Mouse (Mus musculus) ES-E14 (cell line): ENCODE data around the gene Brat1. TPM values are rescaled to one million over a fixed set of nuclear protein-coding genes. Genes with fewer than 3 reads are reported as not detected.

Experiments used
- DNase-seq: peaks from one replicate; pipeline ENCODE4 v3.0.0-alpha.2; 2013; ENCODE audit warnings: low read depth, low spot score
- H3K27ac ChIP-seq: 2 replicates; pipeline ENCODE4 v1.5.1; 2012; ENCODE audit warnings: low read depth, mild to moderate bottlenecking, low read length, moderate library complexity, mixed read lengths; ENCODE audit not compliant: poor library complexity, insufficient read depth, severe bottlenecking
- H3K36me3 ChIP-seq: 2 replicates; pipeline ENCODE4 v1.6.1; 2012; ENCODE audit warnings: mild to moderate bottlenecking, low read length, moderate library complexity, mixed read lengths; ENCODE audit not compliant: control insufficient read depth, poor library complexity, insufficient read depth, severe bottlenecking
- H3K4me1 ChIP-seq, 2 experiments: fragments of 150-350 bp in 1 of 2; sonication (generic) in 1 of 2; 2 replicates each; pipeline ENCODE4 v1.6.1; 2012; ENCODE audit warnings: low read length in 2 of 2, mild to moderate bottlenecking in 1 of 2, mixed read lengths in 1 of 2; ENCODE audit not compliant: control insufficient read depth in 2 of 2, insufficient read depth in 2 of 2, poor library complexity in 1 of 2
- H3K4me3 ChIP-seq, 2 experiments: fragments of 150-350 bp in 1 of 2; sonication (generic) in 1 of 2; 2 replicates each; pipeline ENCODE4 v1.5.1; 2012; ENCODE audit warnings: low read length in 2 of 2, low read depth in 1 of 2, mild to moderate bottlenecking in 1 of 2, mixed read lengths in 1 of 2; ENCODE audit not compliant: insufficient read depth in 1 of 2, poor library complexity in 1 of 2, severe bottlenecking in 1 of 2
- H3K9ac ChIP-seq: 2 replicates; pipeline ENCODE4 v1.6.1; 2012; ENCODE audit warnings: low read depth, mild to moderate bottlenecking, low read length, mixed read lengths; ENCODE audit not compliant: poor library complexity, insufficient read depth, severe bottlenecking
- H3K9me3 ChIP-seq: fragments of 150-350 bp; sonication (generic); 2 replicates; pipeline ENCODE4 v1.6.1; 2012; ENCODE audit warnings: low read depth, mild to moderate bottlenecking, low read length; ENCODE audit not compliant: control insufficient read depth, insufficient read depth
- CHD2 ChIP-seq: IDR thresholded peaks from 2 replicates; pipeline ENCODE4 v1.6.1; 2014; ENCODE audit warnings: mild to moderate bottlenecking, low read depth, low read length, inconsistent platforms
- HCFC1 ChIP-seq: IDR thresholded peaks from 2 replicates; pipeline ENCODE4 v1.6.1; 2012; ENCODE audit warnings: low read length, inconsistent platforms, borderline replicate concordance; ENCODE audit not compliant: insufficient read depth
- MAFK ChIP-seq: IDR thresholded peaks from 2 replicates; pipeline ENCODE4 v1.6.1; 2014; ENCODE audit warnings: mild to moderate bottlenecking, low read depth, low read length, inconsistent platforms; ENCODE audit not compliant: insufficient read depth
- ZC3H11A ChIP-seq: IDR thresholded peaks from 2 replicates; pipeline ENCODE4 v1.6.1; 2012; ENCODE audit warnings: low read depth, mild to moderate bottlenecking, inconsistent platforms, low read length, borderline replicate concordance
- ZNF384 ChIP-seq: IDR thresholded peaks from 2 replicates; pipeline ENCODE4 v1.6.1; 2012; ENCODE audit warnings: low read depth, low read length, inconsistent platforms
- in situ Hi-C, 2 experiments: fragments of 600-800 bp; cut with MboI; formaldehyde crosslinking; loops; one replicate each; pipeline ENCODE4 v1.15.1; 2025; ENCODE audit warnings: low sequenced_read_pairs in 2 of 2, inconsistent platforms in 1 of 2; ENCODE audit not compliant: unreplicated experiment in 2 of 2
- total RNA-seq: library from RNA; depleted of rRNA; stranded (reverse); fragments of 300-350 nt; gene quantifications from 2 replicates; pipeline ENCODE4 v1.2.3, GENCODE M21; 2012; rRNA removed

The Brat1 gene
- total RNA-seq: 19.4 and 21.2 TPM in 2 replicates

DNA sequence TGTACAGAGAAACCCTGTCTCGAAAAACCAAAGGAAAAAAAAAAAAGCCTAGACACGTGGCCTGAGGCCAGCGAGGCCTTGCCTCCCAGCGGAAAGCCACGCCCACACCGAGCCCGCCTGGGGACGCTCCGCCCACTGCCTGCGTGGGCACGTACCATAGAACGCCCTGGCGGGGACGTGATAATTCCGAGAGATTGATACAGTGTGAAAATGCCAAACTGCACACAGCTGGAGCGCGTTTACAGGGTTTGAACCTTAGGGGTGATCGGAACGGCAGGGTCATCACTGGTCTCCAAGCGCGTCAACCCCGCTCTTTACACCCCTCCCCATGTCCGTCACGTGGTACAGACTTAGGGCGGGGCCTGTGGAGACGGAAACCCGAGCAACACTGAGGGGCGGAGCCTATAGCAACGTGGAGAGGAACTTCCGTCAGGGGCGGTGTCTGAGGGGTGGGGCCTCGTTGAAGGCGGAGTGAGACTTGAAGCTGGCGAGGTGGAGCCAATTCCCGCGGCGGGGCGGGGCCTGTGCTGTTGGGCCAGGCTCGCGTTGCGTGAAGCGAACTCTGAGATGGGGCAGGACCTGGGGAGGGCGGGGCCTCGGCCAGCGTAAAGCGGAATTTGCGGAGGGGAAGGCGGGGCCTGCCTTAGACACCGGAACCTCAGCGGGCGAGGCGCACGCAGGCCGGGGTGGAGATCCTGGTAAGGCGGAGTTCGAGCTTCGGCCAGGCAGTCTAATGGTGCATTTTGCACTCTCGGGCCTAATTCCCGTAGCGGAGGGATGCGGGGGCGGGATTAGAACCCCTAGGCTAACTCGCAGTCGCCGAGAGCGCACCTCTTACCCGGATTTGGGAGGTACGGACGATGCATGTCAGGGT lies at the start of gene Brat1:
Gene Brat1 (plus strand): TSS at position 634 of the 874 bp plus-strand sequence.
- Histone ChIP-seq H3K4me1 (peaks cover 0 to 8% of the 10 kb centered on the region in 2 experiments; a peak in 3 of 4 replicates), H3K27ac (peak within 1 kb of the TSS; percentile 96), H3K9me3 (no peaks in the 10 kb centered on the region), H3K36me3 (peaks cover 4% of the 10 kb centered on the region; the same call in 1 of the 2 replicates), H3K4me3 (peak within 1 kb of the TSS; percentile 81 to 86), H3K9ac (peak within 1 kb of the TSS; percentile 95)
- DNase-seq: peak; percentile 100
- in situ Hi-C loops: no loop called here
- TF ChIP-seq ZNF384: peak; percentile 95
- TF ChIP-seq ZC3H11A: 0 out of 2 replicates have a peak, but pooled peaks have one; percentile 25
- no peak for TF ChIP-seq CHD2
- TF ChIP-seq HCFC1: no peak; the same call in 1 of the 2 replicates
- TF ChIP-seq MAFK: no peak

DNA sequence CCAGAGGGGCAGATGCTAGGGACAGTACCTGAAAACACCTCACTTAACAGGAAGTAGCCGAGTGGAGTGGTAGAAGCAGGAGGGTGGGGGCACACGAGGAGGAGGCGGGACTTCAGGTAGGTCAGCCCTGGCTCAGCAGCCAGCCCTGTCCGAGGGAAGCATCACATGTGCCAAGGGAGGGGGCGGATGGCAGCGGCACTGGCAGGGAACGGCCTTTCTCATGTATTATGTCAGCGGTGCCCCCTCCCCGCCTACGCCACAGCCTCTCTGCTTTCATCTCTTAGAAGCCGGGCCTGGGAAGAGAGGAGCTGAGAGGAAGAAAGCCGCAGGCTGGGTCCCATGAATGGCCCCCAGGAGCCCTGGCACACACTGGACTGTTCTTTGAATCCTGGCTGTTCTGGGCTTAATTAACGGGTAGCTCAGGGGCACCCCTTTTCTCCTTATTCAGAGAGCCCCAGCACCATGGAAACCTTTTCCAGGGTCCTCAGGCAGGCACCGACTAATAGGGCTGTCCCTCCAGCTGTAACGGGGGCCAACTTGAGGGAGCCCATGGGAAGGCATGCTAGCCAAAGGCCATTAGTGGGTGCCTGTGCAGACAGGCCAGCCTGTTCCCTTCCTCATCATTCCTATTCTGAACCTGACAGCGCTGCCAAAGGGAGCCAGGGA lies 45.1 kb upstream of the Brat1 start:
- Histone ChIP-seq H3K9me3 (no peaks in the 10 kb centered on the region), H3K36me3 (no peaks in the 10 kb centered on the region), H3K4me3 (peak overlapping the region; percentile 9 to 16; a peak in 1 of 4 replicates), H3K27ac (no peak overlapping the region), H3K4me1 (peaks cover 0 to 15% of the 10 kb centered on the region in 2 experiments; a peak in 2 of 4 replicates), H3K9ac (no peak overlapping the region)
- in situ Hi-C loops: no loop called here
- no peak for DNase-seq
- TF ChIP-seq HCFC1 (no peak), ZNF384 (no peak)

DNA sequence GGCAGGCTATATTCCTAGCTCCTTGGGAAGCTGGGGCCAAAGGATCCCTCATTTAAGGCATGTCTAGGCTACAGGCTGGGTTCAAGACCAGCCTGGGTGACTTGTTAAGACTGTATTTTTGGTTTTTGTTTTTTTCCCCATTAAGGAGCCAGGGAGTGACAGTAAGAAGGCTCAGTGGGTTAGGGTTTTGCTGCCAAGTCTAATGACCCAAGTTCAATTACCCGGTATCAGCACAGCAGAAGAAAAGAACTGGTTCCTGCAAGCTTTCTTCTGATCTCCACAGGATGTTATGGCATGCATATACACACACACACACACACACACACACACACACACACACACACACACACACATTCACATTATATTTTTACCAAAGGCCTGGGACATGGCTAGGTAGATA lies 44.4 kb upstream of the Brat1 start:
- in situ Hi-C loops: no loop called here
- no peak for DNase-seq
- Histone ChIP-seq H3K9me3 (no peaks in the 10 kb centered on the region), H3K4me1 (peaks cover 0 to 15% of the 10 kb centered on the region in 2 experiments; a peak in 2 of 4 replicates), H3K27ac (no peak overlapping the region), H3K9ac (no peak overlapping the region), H3K36me3 (no peaks in the 10 kb centered on the region), H3K4me3 (no peak overlapping the region)
- no peak for TF ChIP-seq MAFK

DNA sequence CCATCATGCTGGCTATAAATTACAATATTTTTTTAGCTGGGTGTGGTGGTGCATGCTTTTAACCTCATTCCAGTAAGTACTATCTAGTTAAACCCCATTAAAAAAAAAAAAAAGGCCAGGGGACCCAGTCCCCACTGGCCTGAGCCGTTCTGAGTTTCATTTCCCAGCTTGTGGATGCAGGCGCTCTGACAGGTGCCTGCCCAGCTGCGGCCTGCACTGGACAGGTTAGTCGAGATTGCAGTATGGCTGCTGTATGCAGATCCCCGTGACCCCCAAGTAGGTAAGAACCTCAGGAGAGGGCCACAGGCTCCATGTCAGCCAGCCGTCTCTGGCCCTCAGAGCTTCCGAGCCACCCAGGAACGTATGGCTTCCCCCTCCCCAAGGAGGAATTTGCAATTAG lies 43.4 kb upstream of the Brat1 start:
- Histone ChIP-seq H3K9me3 (no peaks in the 10 kb centered on the region), H3K27ac (no peak overlapping the region), H3K36me3 (no peaks in the 10 kb centered on the region), H3K9ac (no peak overlapping the region), H3K4me3 (no peak overlapping the region), H3K4me1 (peaks cover 0 to 15% of the 10 kb centered on the region in 2 experiments; a peak in 2 of 4 replicates)
- in situ Hi-C loops: no loop called here
- no peak for DNase-seq
- TF ChIP-seq ZC3H11A (no peak), HCFC1 (no peak), CHD2 (no peak), MAFK (no peak), ZNF384 (no peak)
